Mouse (Mus musculus): ENCODE measurements around the gene Zbtb44.

DNA sequence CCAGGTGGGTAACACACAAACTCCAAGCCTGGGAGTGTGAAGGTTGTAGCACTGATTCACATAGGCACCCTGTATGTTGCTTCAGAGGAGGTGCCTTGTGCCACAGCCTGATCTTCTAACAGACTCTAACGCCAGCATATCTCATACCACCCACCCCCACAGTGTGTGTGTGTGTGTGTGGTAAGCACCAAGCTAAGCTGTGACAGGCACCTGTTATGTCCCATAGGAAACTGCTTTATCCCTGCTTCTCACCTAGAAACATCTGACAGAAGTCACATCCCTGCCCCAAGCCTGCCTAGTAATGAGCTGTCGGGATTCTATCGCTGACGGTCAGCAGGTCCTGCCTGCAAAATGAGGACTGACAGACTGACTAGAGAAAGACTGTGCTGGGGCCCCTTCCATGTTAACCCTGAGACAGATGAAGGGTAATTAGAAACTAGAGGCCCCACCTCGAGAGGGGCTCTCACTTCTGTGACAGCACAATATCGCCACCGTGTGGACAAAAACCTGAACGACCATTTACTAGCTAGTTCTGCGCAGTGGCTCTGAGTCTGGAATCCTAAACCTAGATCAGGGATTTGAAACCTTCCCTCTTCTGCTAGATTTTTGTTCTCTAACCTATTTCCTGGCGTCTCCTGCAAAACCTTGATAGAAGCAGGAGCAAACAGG lies 55.8 kb downstream of the Zbtb44 start:
- TF ChIP-seq CTCF (IDR thresholded peaks at IDR 0.05; ENCODE audit: low read depth): peak; percentile 83
- no peak for TF ChIP-seq EP300 (IDR thresholded peaks at IDR 0.05; ENCODE audit: low read depth)

All from liver, postnatal 0 days (tissue).